Mouse (Mus musculus) stomach, embryonic 14.5 days (tissue): ENCODE measurements around the gene Cnp. TPM values are rescaled to one million over a fixed set of nuclear protein-coding genes. Genes with fewer than 3 reads are reported as not detected.

Source experiments
- polyA plus RNA-seq: library from polyadenylated mRNA; unstranded; fragments of >200 nt; fragmentation: Nextera tagmentation; extraction: Ambion mirVana; gene quantifications from 2 replicates; pipeline ENCODE4 v1.2.1, GENCODE M21; 2014

Cnp gene
- polyA plus RNA-seq, 1 experiment from 2014 or later: 35.9 TPM

Other genes with a start within 250 kb of the Cnp start
- 6.9 and 13.2 TPM in 2 replicates for gene Gast, start 240.5 kb upstream of the Cnp start, polyA plus RNA-seq
- gene Hap1, start 218.8 kb upstream of the Cnp start, polyA plus RNA-seq: 10.8 and 12.3 TPM in 2 replicates
- gene Jup, start 177.1 kb upstream of the Cnp start, polyA plus RNA-seq: 131 and 139 TPM in 2 replicates
- gene P3h4, start 160.1 kb upstream of the Cnp start, polyA plus RNA-seq: 68.0 and 68.9 TPM in 2 replicates
- gene Fkbp10, start 159.2 kb upstream of the Cnp start, polyA plus RNA-seq: 106 and 108 TPM in 2 replicates
- 121 and 126 TPM in 2 replicates for gene Nt5c3b, start 133.1 kb upstream of the Cnp start, polyA plus RNA-seq
- 0.52 and 0.64 TPM in 2 replicates for gene Klhl10, start 133.0 kb upstream of the Cnp start, polyA plus RNA-seq
- gene Klhl11, start 102.2 kb upstream of the Cnp start, polyA plus RNA-seq: 11.2 and 12.3 TPM in 2 replicates
- gene Acly, start 46.9 kb upstream of the Cnp start, polyA plus RNA-seq: 161 and 175 TPM in 2 replicates
- gene Ttc25, start 29.3 kb upstream of the Cnp start, polyA plus RNA-seq: 0.35 and 1.1 TPM in 2 replicates
- gene Nkiras2, start 44.3 kb downstream of the Cnp start, polyA plus RNA-seq: 62.8 and 63.1 TPM in 2 replicates
- gene Dnajc7, start 45.3 kb downstream of the Cnp start, polyA plus RNA-seq: 84.0 and 95.4 TPM in 2 replicates
- 0.22 TPM in 1 of 2 replicates, not detected in the other for gene Zfp385c, start 117.6 kb downstream of the Cnp start, polyA plus RNA-seq
- gene Dhx58, start 129.4 kb downstream of the Cnp start, polyA plus RNA-seq: 1.8 and 3.4 TPM in 2 replicates
- 50.7 and 51.7 TPM in 2 replicates for gene Kat2a, start 137.6 kb downstream of the Cnp start, polyA plus RNA-seq
- gene Hspb9, start 138.9 kb downstream of the Cnp start, polyA plus RNA-seq: 0.41 and 0.56 TPM in 2 replicates
- 55.5 and 65.7 TPM in 2 replicates for gene Rab5c, start 163.3 kb downstream of the Cnp start, polyA plus RNA-seq
- gene Kcnh4, start 185.0 kb downstream of the Cnp start, polyA plus RNA-seq: 0.25 and 0.48 TPM in 2 replicates
- gene Hcrt, start 188.0 kb downstream of the Cnp start, polyA plus RNA-seq: not detected in 2 replicates
- gene Ghdc, start 196.1 kb downstream of the Cnp start, polyA plus RNA-seq: 3.3 and 3.8 TPM in 2 replicates